Mouse (Mus musculus) lung, adult 2 months (tissue): Measurements from ENCODE around the gene Grcc10. TPM values are rescaled to one million over a fixed set of nuclear protein-coding genes. Genes with fewer than 3 reads are reported as not detected.

Source experiments
- DNase-seq: peaks from one replicate; pipeline ENCODE4 v3.0.0; 2022
- H3K4me1 ChIP-seq: fragments of 200-500 bp; 2 replicates; pipeline ENCODE4 v1.6.1; 2011; ENCODE audit warnings: low read length; ENCODE audit not compliant: control insufficient read depth, insufficient read depth
- H3K4me3 ChIP-seq: fragments of 200-500 bp; replicated peaks from 2 replicates; pipeline ENCODE3; 2011; ENCODE audit warnings: low read depth, mild to moderate bottlenecking, control low read depth, low read length; ENCODE audit errors: extremely low read depth
- CTCF ChIP-seq: fragments of 200-500 bp; IDR thresholded peaks from 2 replicates; pipeline ENCODE4 v1.5.1; 2011; ENCODE audit warnings: mild to moderate bottlenecking, low read length, control low read depth; ENCODE audit not compliant: insufficient read depth
- POLR2A ChIP-seq: fragments of 200-500 bp; IDR thresholded peaks from 2 replicates; pipeline ENCODE4 v1.6.1; 2011; ENCODE audit warnings: low read depth, mild to moderate bottlenecking, control low read depth, low read length, borderline replicate concordance; ENCODE audit errors: extremely low read depth
- WGBS: fragments of 180-500 bp; shearing (Covaris S2); methylation state at CpG from one replicate; pipeline ENCODE4 v1.1.7; 2018; 5-methylcytosine and 5-hydroxymethylcytosine counted together
- polyA plus RNA-seq: library from polyadenylated mRNA; depleted of rRNA; stranded (reverse); fragments of >200 nt; gene quantifications from 2 replicates; pipeline ENCODE4 v1.2.3, GENCODE M21; 2012

Grcc10 gene
- polyA plus RNA-seq, 1 experiment: 226 TPM

- no peak for DNase-seq
- H3K4me3 ChIP-seq: peak overlapping the region; percentile 70
- TF ChIP-seq POLR2A (0 out of 2 replicates have a peak, but pooled peaks have one; percentile 7), CTCF (no peak)
- H3K4me1 ChIP-seq: peaks cover 8% of the 10 kb centered on the region
- 36% methylated on average over 8 of the region's 8 CpGs for WGBS
Measured at GRCm38 (mm10) chr6:124746296-124746605, 5.1 kb upstream of the Grcc10 start.

- DNase-seq: peak; percentile 92
- WGBS: 7% methylated on average over 79 of the region's 85 CpGs
- peak overlapping the region; percentile 70 for H3K4me3 ChIP-seq
- TF ChIP-seq CTCF: peak; percentile 55
- TF ChIP-seq POLR2A: peak; percentile 50; the same call in 1 of the 2 replicates
- peaks cover 8% of the 10 kb centered on the region for H3K4me1 ChIP-seq
Measured at GRCm38 (mm10) chr6:124745490-124746295, 4.5 kb upstream of the Grcc10 start.

DNA sequence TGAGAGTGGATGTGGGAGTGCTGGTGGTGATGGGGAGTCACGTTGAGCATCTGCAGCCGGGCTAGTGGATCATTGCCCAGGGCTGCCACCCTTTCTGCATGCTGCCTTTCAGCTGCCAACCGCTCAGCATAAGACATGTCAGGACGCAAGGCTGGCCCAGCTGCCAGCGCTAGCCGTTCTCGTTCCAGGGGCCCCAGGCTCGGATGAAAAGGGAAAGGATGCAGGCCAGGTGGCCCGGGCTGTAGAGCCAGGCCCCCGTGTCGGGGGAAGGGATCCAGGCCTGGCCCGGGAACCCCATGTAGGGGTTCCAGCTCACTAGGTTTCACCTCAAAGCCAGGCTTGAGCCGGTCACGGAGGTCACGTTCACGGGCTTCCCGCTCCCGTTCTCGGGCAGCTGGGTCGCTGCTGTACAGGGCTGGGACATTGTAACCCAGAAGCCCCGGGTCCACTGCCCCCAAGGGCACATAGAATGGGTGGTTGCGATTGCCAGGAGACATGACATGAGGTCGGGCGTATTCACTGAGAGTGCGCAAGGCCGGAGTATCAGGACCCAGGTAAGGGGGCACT lies 3.7 kb upstream of the Grcc10 start:
- TF ChIP-seq CTCF (no peak), POLR2A (no peak)
- Histone ChIP-seq H3K4me1 (peaks cover 9% of the 10 kb centered on the region), H3K4me3 (peak overlapping the region; percentile 27)
- WGBS: 71% methylated on average over 26 of the region's 26 CpGs
- no peak for DNase-seq

DNA sequence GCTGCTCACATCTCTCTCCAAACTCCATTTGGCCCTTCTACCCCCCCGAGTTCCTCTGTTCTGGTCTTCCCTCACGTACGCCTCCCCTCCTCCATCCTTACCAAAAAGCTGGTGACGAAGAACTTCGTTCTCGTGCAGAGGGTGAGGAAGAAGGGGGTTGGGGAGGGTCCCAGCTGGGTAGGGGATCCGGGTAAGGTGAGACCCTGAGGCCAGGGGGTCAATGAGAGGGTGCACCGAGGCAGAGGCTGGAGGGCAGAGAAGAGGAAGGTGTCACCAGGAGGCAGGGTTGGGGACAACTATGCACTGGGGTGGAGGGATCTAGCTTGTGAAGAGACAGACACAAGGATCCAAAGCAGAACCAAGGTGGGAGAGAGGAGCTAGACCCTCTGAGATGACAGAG lies 2.5 kb upstream of the Grcc10 start:
- H3K4me1 ChIP-seq: peaks cover 10% of the 10 kb centered on the region
- TF ChIP-seq CTCF (no peak), POLR2A (no peak)
- H3K4me3 ChIP-seq: no peak overlapping the region
- WGBS: 86% methylated on average over 8 of the region's 8 CpGs
- no peak for DNase-seq

DNA sequence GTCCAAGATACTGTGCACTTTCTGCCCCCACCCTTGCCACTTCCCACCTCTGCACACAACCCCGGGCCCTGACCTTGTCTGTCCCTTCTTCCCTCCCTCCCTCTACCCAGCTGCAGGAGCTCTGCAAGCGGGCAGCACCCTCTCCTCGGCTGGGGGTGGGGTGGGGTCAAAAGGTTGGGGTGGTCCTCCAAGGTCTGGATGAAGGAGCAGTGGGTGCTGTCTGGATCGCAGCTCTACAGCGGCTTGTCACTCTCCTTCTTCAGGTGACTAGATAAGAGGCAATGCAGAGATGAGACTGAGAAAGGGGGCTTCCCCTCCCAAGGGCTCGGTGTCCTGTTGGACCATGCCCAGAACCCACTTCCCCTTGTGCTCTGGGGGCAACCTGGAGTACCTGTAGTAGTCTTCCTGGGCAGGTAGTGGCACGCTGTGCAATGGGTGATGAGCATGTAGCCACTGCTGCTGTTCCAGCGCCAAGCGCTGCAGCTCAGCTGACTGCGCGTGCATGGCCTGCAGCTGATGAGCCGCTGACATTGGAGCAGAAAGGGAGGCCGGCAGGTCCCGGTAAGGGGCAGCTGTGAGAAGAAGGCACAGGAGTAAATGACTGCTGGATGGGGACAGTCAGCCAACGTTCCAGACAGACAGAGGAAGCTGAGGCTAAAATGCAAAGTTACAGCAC lies 1.8 kb upstream of the Grcc10 start:
- Histone ChIP-seq H3K4me1 (peaks cover 10% of the 10 kb centered on the region), H3K4me3 (no peak overlapping the region)
- no peak for DNase-seq
- TF ChIP-seq POLR2A (no peak), CTCF (no peak)
- 88% methylated on average over 15 of the region's 15 CpGs for WGBS

- 71% methylated on average over 3 of the region's 3 CpGs for WGBS
- TF ChIP-seq POLR2A: no peak
- TF ChIP-seq CTCF: no peak
- Histone ChIP-seq H3K4me3 (no peak overlapping the region), H3K4me1 (peaks cover 10% of the 10 kb centered on the region)
- DNase-seq: no peak
Measured at GRCm38 (mm10) chr6:124741842-124742241, 668 bp upstream of the Grcc10 start.

- DNase-seq: no peak
- peak; percentile 40 for TF ChIP-seq CTCF
- no peak for TF ChIP-seq POLR2A
- WGBS: under 1% methylated on average over 29 of the region's 29 CpGs
- peaks cover 7% of the 10 kb centered on the region for H3K4me1 ChIP-seq
- peak overlapping the region; percentile 70 for H3K4me3 ChIP-seq
Measured at GRCm38 (mm10) chr6:124740211-124740887, 825 bp downstream of the Grcc10 start.

DNA sequence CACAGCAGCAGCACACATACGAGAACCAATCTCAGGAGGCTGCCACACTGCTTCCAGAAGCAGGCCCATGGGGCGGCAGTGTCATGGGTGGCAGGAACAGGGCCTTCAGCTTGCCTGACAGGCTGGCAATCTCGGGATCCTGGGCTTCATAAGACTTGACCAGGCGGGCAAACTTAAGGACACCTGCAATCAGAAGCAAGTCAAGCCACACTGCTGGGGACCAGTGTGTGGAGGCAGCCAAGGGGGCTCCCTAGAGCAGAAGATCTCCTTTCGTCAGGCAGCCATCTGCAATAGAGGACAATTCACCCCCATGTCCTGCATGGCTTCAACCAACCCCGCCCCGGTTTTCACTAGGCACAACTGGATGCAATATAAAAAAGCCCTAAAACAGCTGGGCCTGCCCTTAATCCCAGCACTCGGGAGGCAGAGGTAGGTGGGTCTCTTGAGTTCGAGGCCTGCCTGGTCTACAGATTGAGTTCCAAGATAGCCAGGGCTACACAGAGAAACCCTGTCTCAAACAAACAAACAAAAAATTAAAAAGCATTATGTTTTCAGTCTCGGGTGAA lies 1.9 kb downstream of the Grcc10 start:
- H3K4me1 ChIP-seq: peaks cover 4% of the 10 kb centered on the region
- TF ChIP-seq CTCF: no peak
- TF ChIP-seq POLR2A: no peak
- no peak for DNase-seq
- 82% methylated on average over 10 of the region's 10 CpGs for WGBS
- H3K4me3 ChIP-seq: no peak overlapping the region

DNA sequence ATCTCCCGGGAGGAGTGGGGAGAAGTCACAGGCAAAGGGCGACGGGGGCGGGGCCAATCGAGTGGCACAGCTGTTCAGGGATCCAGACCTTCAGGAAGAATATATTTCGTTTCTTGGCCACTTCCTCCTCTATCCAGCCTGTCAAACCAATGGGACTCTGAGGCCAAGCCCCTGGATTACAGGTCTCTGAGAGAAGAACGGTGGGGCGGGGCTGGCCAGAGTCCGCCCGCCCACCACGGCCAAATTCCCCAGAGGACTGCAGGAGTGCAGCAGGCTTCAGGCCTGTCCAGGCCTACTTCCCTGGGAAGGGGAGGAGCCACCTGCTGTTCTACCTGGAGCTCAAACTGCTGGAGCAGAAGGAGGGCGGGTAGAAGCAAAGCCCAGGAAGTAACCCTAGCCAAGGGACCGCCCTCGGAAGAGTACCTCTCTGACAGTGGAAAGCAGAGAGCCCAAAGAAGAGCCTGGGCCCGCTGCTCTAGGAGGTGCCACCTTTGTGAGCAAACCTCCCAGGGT lies 2.6 kb downstream of the Grcc10 start, which contains the start of gene Ptpn6:
Ptpn6 (minus strand) TSS at position 204 of the 513 bp plus-strand sequence.
- peak within 1 kb of the TSS; percentile 37 for H3K4me3 ChIP-seq

GRCm38 (mm10) chr6:124737040-124737439 lies 4.1 kb downstream of the Grcc10 start:
- 88% methylated on average over 11 of the region's 11 CpGs for WGBS
- no peak for DNase-seq
- no peak overlapping the region for H3K4me3 ChIP-seq
- H3K4me1 ChIP-seq: peaks cover 4% of the 10 kb centered on the region
- TF ChIP-seq POLR2A (no peak), CTCF (no peak)

More for the DNA sequence above, 2.6 kb downstream of the Grcc10 start, which contains the start of gene Ptpn6:
- 25% methylated on average over 15 of the region's 15 CpGs for WGBS
- peak; percentile 70 for DNase-seq
- TF ChIP-seq POLR2A: no peak
- TF ChIP-seq CTCF: no peak
- peaks cover 4% of the 10 kb centered on the region for H3K4me1 ChIP-seq
